Mouse (Mus musculus) ES-E14 (cell line): ENCODE measurements around the gene Fes. TPM values are rescaled to one million over a fixed set of nuclear protein-coding genes. Genes with fewer than 3 reads are reported as not detected.

Source experiments
- DNase-seq: peaks from one replicate; pipeline ENCODE4 v3.0.0-alpha.2; 2013; ENCODE audit warnings: low read depth, low spot score
- H3K27ac ChIP-seq: 2 replicates; pipeline ENCODE4 v1.5.1; 2012; ENCODE audit warnings: low read depth, mild to moderate bottlenecking, low read length, moderate library complexity, mixed read lengths; ENCODE audit not compliant: poor library complexity, insufficient read depth, severe bottlenecking
- H3K36me3 ChIP-seq: 2 replicates; pipeline ENCODE4 v1.6.1; 2012; ENCODE audit warnings: mild to moderate bottlenecking, low read length, moderate library complexity, mixed read lengths; ENCODE audit not compliant: control insufficient read depth, poor library complexity, insufficient read depth, severe bottlenecking
- H3K4me1 ChIP-seq, 2 experiments: fragments of 150-350 bp in 1 of 2; sonication (generic) in 1 of 2; 2 replicates each; pipeline ENCODE4 v1.6.1; 2012; ENCODE audit warnings: low read length in 2 of 2, mild to moderate bottlenecking in 1 of 2, mixed read lengths in 1 of 2; ENCODE audit not compliant: control insufficient read depth in 2 of 2, insufficient read depth in 2 of 2, poor library complexity in 1 of 2
- H3K4me3 ChIP-seq, 2 experiments: fragments of 150-350 bp in 1 of 2; sonication (generic) in 1 of 2; 2 replicates each; pipeline ENCODE4 v1.5.1; 2012; ENCODE audit warnings: low read length in 2 of 2, low read depth in 1 of 2, mild to moderate bottlenecking in 1 of 2, mixed read lengths in 1 of 2; ENCODE audit not compliant: insufficient read depth in 1 of 2, poor library complexity in 1 of 2, severe bottlenecking in 1 of 2
- H3K9ac ChIP-seq: 2 replicates; pipeline ENCODE4 v1.6.1; 2012; ENCODE audit warnings: low read depth, mild to moderate bottlenecking, low read length, mixed read lengths; ENCODE audit not compliant: poor library complexity, insufficient read depth, severe bottlenecking
- H3K9me3 ChIP-seq: fragments of 150-350 bp; sonication (generic); 2 replicates; pipeline ENCODE4 v1.6.1; 2012; ENCODE audit warnings: low read depth, mild to moderate bottlenecking, low read length; ENCODE audit not compliant: control insufficient read depth, insufficient read depth
- CHD2 ChIP-seq: IDR thresholded peaks from 2 replicates; pipeline ENCODE4 v1.6.1; 2014; ENCODE audit warnings: mild to moderate bottlenecking, low read depth, low read length, inconsistent platforms
- HCFC1 ChIP-seq: IDR thresholded peaks from 2 replicates; pipeline ENCODE4 v1.6.1; 2012; ENCODE audit warnings: low read length, inconsistent platforms, borderline replicate concordance; ENCODE audit not compliant: insufficient read depth
- MAFK ChIP-seq: IDR thresholded peaks from 2 replicates; pipeline ENCODE4 v1.6.1; 2014; ENCODE audit warnings: mild to moderate bottlenecking, low read depth, low read length, inconsistent platforms; ENCODE audit not compliant: insufficient read depth
- ZC3H11A ChIP-seq: IDR thresholded peaks from 2 replicates; pipeline ENCODE4 v1.6.1; 2012; ENCODE audit warnings: low read depth, mild to moderate bottlenecking, inconsistent platforms, low read length, borderline replicate concordance
- ZNF384 ChIP-seq: IDR thresholded peaks from 2 replicates; pipeline ENCODE4 v1.6.1; 2012; ENCODE audit warnings: low read depth, low read length, inconsistent platforms
- in situ Hi-C, 2 experiments: fragments of 600-800 bp; cut with MboI; formaldehyde crosslinking; loops; one replicate each; pipeline ENCODE4 v1.15.1; 2025; ENCODE audit warnings: low sequenced_read_pairs in 2 of 2, inconsistent platforms in 1 of 2; ENCODE audit not compliant: unreplicated experiment in 2 of 2
- total RNA-seq: library from RNA; depleted of rRNA; stranded (reverse); fragments of 300-350 nt; gene quantifications from 2 replicates; pipeline ENCODE4 v1.2.3, GENCODE M21; 2012

The Fes gene
- total RNA-seq, 1 experiment = 4.5 TPM

DNA sequence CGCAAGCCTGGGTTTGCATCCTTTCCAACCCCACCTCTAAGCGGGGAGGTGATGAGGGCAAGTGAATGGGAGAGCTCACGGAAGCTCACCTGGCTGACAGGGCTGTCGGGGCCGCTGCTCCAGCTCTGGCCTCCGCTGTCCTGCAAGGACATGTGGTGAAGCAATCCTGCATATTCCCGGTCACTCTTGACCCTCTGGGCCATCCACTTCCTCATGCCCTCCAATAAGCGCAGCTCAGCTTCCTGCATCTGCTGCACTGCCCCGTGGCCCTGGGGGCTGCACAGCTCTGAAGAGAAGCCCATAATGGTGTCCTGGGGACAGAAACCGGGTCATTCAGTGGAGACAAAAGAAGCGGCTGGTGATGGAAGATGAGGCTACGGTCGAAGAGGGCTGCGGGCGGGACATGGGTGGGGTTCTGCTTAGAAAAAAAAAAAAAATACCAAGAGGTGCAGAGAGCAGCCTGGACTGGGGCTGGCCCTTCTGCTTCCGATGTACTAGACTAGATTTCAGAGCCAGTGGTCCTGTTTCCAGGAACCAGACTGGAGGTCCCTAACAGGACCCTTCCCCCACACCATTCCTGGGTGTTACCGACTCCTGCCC, 613 bp downstream of the Fes start:
- Histone ChIP-seq H3K36me3 (peaks cover 2% of the 10 kb centered on the region; the same call in 1 of the 2 replicates), H3K4me3 (peak overlapping the region; percentile 4 to 66; a peak in 3 of 4 replicates), H3K4me1 (peaks cover 0 to 12% of the 10 kb centered on the region in 2 experiments; a peak in 1 of 4 replicates), H3K27ac (no peak overlapping the region), H3K9me3 (no peaks in the 10 kb centered on the region), H3K9ac (no peak overlapping the region)
- DNase-seq = no peak
- in situ Hi-C loops = loop anchor here (10.0 to 25.0 kb wide), 3 partner anchors 198 to 308 kb away; no protein-coding TSS in a partner anchor
- peak; percentile 60; the same call in 1 of the 2 replicates for TF ChIP-seq ZNF384
- no peak for TF ChIP-seq CHD2

DNA sequence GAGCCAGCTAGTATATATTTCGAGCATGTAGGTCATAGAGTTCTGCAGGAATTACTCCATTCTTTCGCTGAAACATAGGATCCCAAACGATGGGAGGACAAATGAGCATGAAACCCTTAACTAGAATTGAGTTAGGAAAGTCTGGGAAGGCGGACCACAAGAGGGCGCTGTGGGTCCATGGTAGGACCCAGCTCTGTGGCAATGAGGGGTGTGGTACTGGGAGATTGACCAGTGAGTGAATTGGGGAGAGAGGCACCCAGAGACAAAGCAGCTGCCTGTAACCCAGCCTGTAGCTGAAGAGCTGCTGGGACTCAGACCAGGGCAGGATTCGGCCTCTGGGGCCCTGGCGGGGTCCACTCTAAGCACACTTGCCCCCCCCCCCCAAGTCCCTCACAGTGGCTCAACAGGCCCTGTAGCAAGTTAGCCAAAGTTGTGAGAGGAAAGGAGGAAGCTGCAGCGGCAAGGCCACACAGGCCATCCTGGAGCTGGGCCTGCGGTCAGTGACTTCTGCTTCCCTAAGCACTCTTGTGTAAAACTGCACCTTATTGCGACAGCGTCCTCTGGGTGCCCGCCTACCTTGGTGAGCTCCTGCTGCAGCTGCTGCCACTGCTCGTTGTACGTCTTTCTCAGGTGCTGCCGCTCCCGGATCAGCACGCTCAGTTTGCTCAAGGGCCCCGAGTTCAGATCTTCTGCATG, 1.4 kb downstream of the Fes start:
- H3K36me3 ChIP-seq = no peaks in the 10 kb centered on the region; the same call in 1 of the 2 replicates
- H3K9ac ChIP-seq = no peak overlapping the region
- H3K27ac ChIP-seq = no peak overlapping the region
- peak overlapping the region; percentile 4 to 66; a peak in 2 of 4 replicates for H3K4me3 ChIP-seq
- DNase-seq = peak; percentile 92
- peaks cover 0 to 12% of the 10 kb centered on the region in 2 experiments; a peak in 1 of 4 replicates for H3K4me1 ChIP-seq
- no peaks in the 10 kb centered on the region for H3K9me3 ChIP-seq
- no peak for TF ChIP-seq ZNF384
- peak; percentile 95 for TF ChIP-seq ZC3H11A
- TF ChIP-seq HCFC1 = no peak
- no peak for TF ChIP-seq CHD2
- no peak for TF ChIP-seq MAFK
- in situ Hi-C loops = loop anchor here (10.0 to 25.0 kb wide), 3 partner anchors 198 to 308 kb away; no protein-coding TSS in a partner anchor

DNA sequence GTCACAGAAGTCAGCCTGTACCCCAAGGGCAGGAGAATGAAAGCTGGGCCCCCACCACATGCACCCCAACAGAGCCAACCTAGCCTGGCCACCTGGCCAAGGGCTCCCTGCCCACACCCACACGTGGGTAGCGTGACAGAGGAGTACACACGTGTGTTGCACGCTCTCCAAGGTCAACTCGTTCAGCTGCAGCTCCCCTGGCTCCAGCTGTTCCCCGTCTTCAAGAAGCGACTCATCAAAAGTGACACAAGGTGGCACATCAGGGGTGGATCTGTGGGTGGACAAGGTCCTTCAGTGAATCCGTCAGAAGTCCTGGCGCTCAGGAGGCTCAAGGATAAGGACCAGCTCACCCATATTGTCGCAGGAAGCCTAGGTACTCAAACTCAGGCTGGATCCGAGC, 4.8 kb downstream of the Fes start:
- H3K4me3 ChIP-seq = no peak overlapping the region
- TF ChIP-seq MAFK (no peak), HCFC1 (no peak), ZC3H11A (no peak), CHD2 (no peak), ZNF384 (no peak)
- no peaks in the 10 kb centered on the region for H3K36me3 ChIP-seq
- no peak for DNase-seq
- in situ Hi-C loops = loop anchor here (10.0 to 25.0 kb wide), 3 partner anchors 202 to 312 kb away; no protein-coding TSS in a partner anchor
- no peak overlapping the region for H3K27ac ChIP-seq
- H3K9me3 ChIP-seq = no peaks in the 10 kb centered on the region
- peaks cover 0 to 18% of the 10 kb centered on the region in 2 experiments; a peak in 1 of 4 replicates for H3K4me1 ChIP-seq
- no peak overlapping the region for H3K9ac ChIP-seq

DNA sequence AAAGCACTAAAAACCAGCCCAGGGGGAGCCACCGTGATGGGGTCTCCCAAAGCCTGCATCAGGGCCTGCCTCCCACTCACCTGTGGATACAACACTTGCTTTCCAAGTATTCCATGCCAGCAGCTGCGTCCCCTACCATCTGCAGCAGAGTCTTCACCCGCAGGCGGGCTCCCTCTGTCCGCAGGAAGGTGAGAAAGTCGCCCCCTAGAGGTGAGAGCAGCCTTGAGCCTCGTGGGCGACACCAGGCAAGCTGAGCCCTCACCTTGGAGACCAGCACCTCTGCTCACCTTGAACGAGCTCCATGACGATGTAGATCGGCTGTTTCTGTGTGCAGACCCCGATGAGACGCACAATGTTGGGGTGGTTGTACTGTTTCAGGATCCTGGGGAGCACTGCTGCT, 8.2 kb downstream of the Fes start:
- in situ Hi-C loops = loop anchor here (5.0 to 25.0 kb wide), 2 partner anchors 208 to 237 kb away; no protein-coding TSS in a partner anchor
- no peak overlapping the region for H3K9ac ChIP-seq
- no peak for DNase-seq

More for the DNA sequence above, 8.2 kb downstream of the Fes start:
- Histone ChIP-seq H3K4me1 (peaks cover 0 to 12% of the 10 kb centered on the region in 2 experiments; a peak in 1 of 4 replicates), H3K4me3 (no peak overlapping the region), H3K27ac (no peak overlapping the region), H3K36me3 (no peaks in the 10 kb centered on the region), H3K9me3 (no peaks in the 10 kb centered on the region)
- TF ChIP-seq MAFK = no peak
- no peak for TF ChIP-seq ZNF384
- TF ChIP-seq ZC3H11A = no peak
- TF ChIP-seq CHD2 = no peak
- TF ChIP-seq HCFC1 = no peak
